Mouse (Mus musculus): Measurements from ENCODE around the gene Fyb2. TPM values are rescaled to one million over a fixed set of nuclear protein-coding genes. Genes with fewer than 3 reads are reported as not detected.

Fyb2 gene
- total and polyA plus RNA-seq, 3 experiments, result 0.08 to 0.10 TPM; not detected in 1

DNA sequence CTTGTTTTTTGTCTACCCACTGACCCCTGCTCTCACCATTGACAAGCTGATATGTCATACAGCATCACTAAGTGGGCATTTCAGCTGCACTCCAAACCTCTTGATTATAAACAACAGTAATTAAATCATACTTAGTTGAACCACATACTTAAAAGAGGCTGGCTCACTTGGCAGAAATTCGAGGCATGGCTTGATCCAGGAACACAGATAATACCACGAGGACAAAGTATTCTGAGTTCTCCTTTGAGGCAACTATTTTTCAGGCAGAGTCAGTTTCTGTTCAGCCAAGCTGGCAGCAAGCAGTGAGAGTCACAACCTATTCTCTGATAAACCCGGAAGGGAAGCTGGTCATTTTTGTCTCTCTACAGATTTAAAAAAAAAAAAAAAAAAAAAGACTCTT, 77.4 kb downstream of the Fyb2 start:
- Histone ChIP-seq H3K79me2 (ENCODE audit: control insufficient read depth, insufficient read depth, low read length, poor library complexity) (no peaks in the 10 kb centered on the region; the same call in 1 of the 2 replicates), H3K27ac (ENCODE audit: control insufficient read depth, low read depth, low read length) (no peak overlapping the region), H3K9me3 (replicated peaks; ENCODE audit: insufficient read depth, low read length) (no peaks in the 10 kb centered on the region), H3K36me3 (ENCODE audit: control insufficient read depth in 1 of 2, insufficient read depth in 2 of 2, low read length in 2 of 2) (peaks cover 0 to 60% of the 10 kb centered on the region in 2 experiments; a peak in 2 of 4 replicates), H3K4me3 (ENCODE audit: control insufficient read depth in 1 of 2, insufficient read depth in 1 of 2, low read depth in 2 of 2, low read length in 2 of 2) (no peak overlapping the region), H3K4me1 (ENCODE audit: control insufficient read depth in 1 of 2, insufficient read depth in 2 of 2, low read length in 2 of 2) (peaks cover 14 to 55% of the 10 kb centered on the region in 2 experiments), H3K9ac (ENCODE audit: control insufficient read depth, low read depth, low read length, poor library complexity, severe bottlenecking) (no peak overlapping the region), H3K27me3 (ENCODE audit: control insufficient read depth in 1 of 2, insufficient read depth in 2 of 2, low read length in 2 of 2) (no peaks in the 10 kb centered on the region)
- peak; percentile 49 for DNase-seq (ENCODE audit: low read depth, low spot score)
- 0 out of 2 replicates have a peak, but pooled peaks have one; percentile 11 for TF ChIP-seq ETS1 (IDR thresholded peaks at IDR 0.05; ENCODE audit: low read depth, low read length)
- TF ChIP-seq USF1 (IDR thresholded peaks at IDR 0.05; ENCODE audit: low read depth, low read length), result peak; percentile 3; the same call in 1 of the 2 replicates
- TF ChIP-seq SMC3 (IDR thresholded peaks at IDR 0.05; ENCODE audit: low read depth, low read length), result no peak
- no peak for TF ChIP-seq MXI1 (IDR thresholded peaks at IDR 0.05; ENCODE audit: low read depth, low read length)
- no peak for TF ChIP-seq UBTF (IDR thresholded peaks at IDR 0.05; ENCODE audit: borderline replicate concordance, insufficient read depth, low read depth, low read length)
- TF ChIP-seq TBP (IDR thresholded peaks at IDR 0.05; ENCODE audit: low read depth, low read length), result no peak
- TF ChIP-seq GABPA (IDR thresholded peaks at IDR 0.05; ENCODE audit: low read depth, low read length), result no peak
- no peak for TF ChIP-seq MEF2A (IDR thresholded peaks at IDR 0.05; ENCODE audit: extremely low read depth, insufficient replicate concordance, low read depth, low read length, poor library complexity, severe bottlenecking)
- 0 out of 2 replicates have a peak, but pooled peaks have one; percentile 39 for TF ChIP-seq MYC (IDR thresholded peaks at IDR 0.05; ENCODE audit: low read depth, low read length)
- peak; percentile 64; the same call in 1 of the 2 replicates for TF ChIP-seq MAX (IDR thresholded peaks at IDR 0.05; ENCODE audit: low read length)
- TF ChIP-seq USF2 (IDR thresholded peaks at IDR 0.05; ENCODE audit: borderline replicate concordance in 1 of 2, insufficient read depth in 1 of 2, low read depth in 1 of 2, low read length in 2 of 2), result no peak
- no peak for TF ChIP-seq ZMIZ1 (IDR thresholded peaks at IDR 0.05; ENCODE audit: low read depth, low read length)
- TF ChIP-seq GATA1 (IDR thresholded peaks at IDR 0.05; ENCODE audit: low read depth, low read length), result 0 out of 2 replicates have a peak, but pooled peaks have one; percentile 9
- TF ChIP-seq KAT2A (conservative IDR thresholded peaks at IDR 0.05; ENCODE audit: low read depth, low read length), result no peak

DNA sequence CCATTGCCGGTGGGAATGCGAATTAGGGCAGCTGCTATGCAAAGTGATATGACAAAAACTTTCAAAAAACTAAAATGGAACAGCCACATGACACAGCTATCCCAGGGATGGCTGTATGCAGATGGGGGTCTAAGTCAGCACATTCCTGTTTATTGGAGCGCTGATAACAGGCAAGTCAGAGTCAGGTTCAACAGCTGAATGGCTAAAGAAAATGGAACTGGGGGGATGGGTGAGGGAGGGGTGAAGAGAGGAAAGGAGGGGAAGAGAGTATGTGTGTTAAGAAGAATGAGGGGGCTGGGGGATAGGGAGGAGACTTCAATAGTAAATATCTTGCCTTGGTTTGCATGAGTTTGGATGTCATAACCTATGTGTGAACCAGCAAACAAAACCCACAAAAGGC, 79.0 kb downstream of the Fyb2 start:
- peaks cover 14 to 53% of the 10 kb centered on the region in 2 experiments for H3K4me1 ChIP-seq (ENCODE audit: control insufficient read depth in 1 of 2, insufficient read depth in 2 of 2, low read length in 2 of 2)
- no peaks in the 10 kb centered on the region; the same call in 1 of the 2 replicates for H3K79me2 ChIP-seq (ENCODE audit: control insufficient read depth, insufficient read depth, low read length, poor library complexity)
- peaks cover 0 to 60% of the 10 kb centered on the region in 2 experiments; a peak in 2 of 4 replicates for H3K36me3 ChIP-seq (ENCODE audit: control insufficient read depth in 1 of 2, insufficient read depth in 2 of 2, low read length in 2 of 2)
- peak overlapping the region; percentile 64 for H3K9ac ChIP-seq (ENCODE audit: control insufficient read depth, low read depth, low read length, poor library complexity, severe bottlenecking)
- H3K4me3 ChIP-seq (ENCODE audit: control insufficient read depth in 1 of 2, insufficient read depth in 1 of 2, low read depth in 2 of 2, low read length in 2 of 2), result peak overlapping the region; percentile 27 to 40
- no peaks in the 10 kb centered on the region for H3K9me3 ChIP-seq (replicated peaks; ENCODE audit: insufficient read depth, low read length)
- no peaks in the 10 kb centered on the region for H3K27me3 ChIP-seq (ENCODE audit: control insufficient read depth in 1 of 2, insufficient read depth in 2 of 2, low read length in 2 of 2)
- TF ChIP-seq JUND (IDR thresholded peaks at IDR 0.05; ENCODE audit: low read depth, low read length), result no peak
- TF ChIP-seq NELFE (IDR thresholded peaks at IDR 0.05; ENCODE audit: low read depth, low read length), result no peak; the same call in 1 of the 2 replicates
- no peak for TF ChIP-seq TCF12 (IDR thresholded peaks at IDR 0.05; ENCODE audit: low read depth, low read length)
- TF ChIP-seq MYC (IDR thresholded peaks at IDR 0.05; ENCODE audit: low read depth, low read length), result no peak
- TF ChIP-seq POLR2A (IDR thresholded peaks at IDR 0.05; ENCODE audit: control insufficient read depth in 1 of 2, insufficient read depth in 1 of 2, low read depth in 1 of 2, low read length in 2 of 2, poor library complexity in 1 of 2), result no peak
- TF ChIP-seq EP300 (IDR thresholded peaks at IDR 0.05; ENCODE audit: low read depth in 1 of 2, low read length in 2 of 2), result peak in 1 of 2 experiments; percentile 37; a peak in 1 of 4 replicates
- no peak for TF ChIP-seq GABPA (IDR thresholded peaks at IDR 0.05; ENCODE audit: low read depth, low read length)
- peak; percentile 3; the same call in 1 of the 2 replicates for TF ChIP-seq ZNF384 (IDR thresholded peaks at IDR 0.05; ENCODE audit: low read depth, low read length)
- no peak for TF ChIP-seq HCFC1 (IDR thresholded peaks at IDR 0.05; ENCODE audit: low read depth, low read length)
- no peak for TF ChIP-seq CHD1 (IDR thresholded peaks at IDR 0.05; ENCODE audit: low read depth, low read length)
- TF ChIP-seq NRF1 (IDR thresholded peaks at IDR 0.05; ENCODE audit: insufficient read depth, low read depth, low read length, poor library complexity, severe bottlenecking), result no peak
- TF ChIP-seq ETS1 (IDR thresholded peaks at IDR 0.05; ENCODE audit: low read depth, low read length), result peak; percentile 60; the same call in 1 of the 2 replicates
- no peak for TF ChIP-seq ELF1 (IDR thresholded peaks at IDR 0.05; ENCODE audit: low read depth, low read length)
- TF ChIP-seq UBTF (IDR thresholded peaks at IDR 0.05; ENCODE audit: borderline replicate concordance, insufficient read depth, low read depth, low read length), result no peak
- TF ChIP-seq CHD2 (IDR thresholded peaks at IDR 0.05; ENCODE audit: low read length), result no peak
- TF ChIP-seq ZMIZ1 (IDR thresholded peaks at IDR 0.05; ENCODE audit: low read depth, low read length), result no peak
- TF ChIP-seq RAD21 (IDR thresholded peaks at IDR 0.05; ENCODE audit: low read depth, low read length), result no peak
- no peak for TF ChIP-seq ZC3H11A (IDR thresholded peaks at IDR 0.05; ENCODE audit: low read depth, low read length)
- no peak for TF ChIP-seq POLR2AphosphoS2 (IDR thresholded peaks at IDR 0.05; ENCODE audit: low read length)
- TF ChIP-seq MXI1 (IDR thresholded peaks at IDR 0.05; ENCODE audit: low read depth, low read length), result 0 out of 2 replicates have a peak, but pooled peaks have one; percentile 3
- DNase-seq (ENCODE audit: low read depth, low spot score), result peak; percentile 77
- peak overlapping the region; percentile 93 for H3K27ac ChIP-seq (ENCODE audit: control insufficient read depth, low read depth, low read length)
